Mouse (Mus musculus) layer of hippocampus, adult 2 months (tissue): ENCODE results near the gene Aaas. TPM values are rescaled to one million over a fixed set of nuclear protein-coding genes. Genes with fewer than 3 reads are reported as not detected.
A peak's percentile ranks its signal among the peaks of the same experiment; 100 is the strongest.

Experiments
- DNase-seq, 2 experiments: peaks; one replicate each; pipeline ENCODE4 v3.0.0; 2022; ENCODE audit warnings: low spot score in 2 of 2
- H3K27ac ChIP-seq: fragments of 200-600 bp; 2 replicates; pipeline ENCODE4 v1.8.1; 2022
- H3K4me3 ChIP-seq: fragments of 200-600 bp; 2 replicates; pipeline ENCODE4 v1.8.1; 2022; ENCODE audit warnings: mild to moderate bottlenecking
- CTCF ChIP-seq: fragments of 200-600 bp; conservative IDR thresholded peaks from 2 replicates; pipeline ENCODE4 v1.8.1; 2022; ENCODE audit warnings: antibody characterized with exemption, mild to moderate bottlenecking, moderate library complexity
- total RNA-seq, 2 experiments: library from RNA; stranded (reverse); gene quantifications; 2 replicates each; pipeline ENCODE4 v1.2.3; 2021

Aaas gene
- total RNA-seq, 2 experiments from 2014 or later, result 24.5 to 26.5 TPM

- TF ChIP-seq CTCF, result no peak
- Histone ChIP-seq H3K4me3 (peak overlapping the region; percentile 73), H3K27ac (peak overlapping the region; percentile 91)
- peak in 1 of 2 experiments; percentile 18 for DNase-seq
These were observed 26.0 kb upstream of the Aaas start for GRCm38 (mm10) chr15:102376453-102377162.

DNA sequence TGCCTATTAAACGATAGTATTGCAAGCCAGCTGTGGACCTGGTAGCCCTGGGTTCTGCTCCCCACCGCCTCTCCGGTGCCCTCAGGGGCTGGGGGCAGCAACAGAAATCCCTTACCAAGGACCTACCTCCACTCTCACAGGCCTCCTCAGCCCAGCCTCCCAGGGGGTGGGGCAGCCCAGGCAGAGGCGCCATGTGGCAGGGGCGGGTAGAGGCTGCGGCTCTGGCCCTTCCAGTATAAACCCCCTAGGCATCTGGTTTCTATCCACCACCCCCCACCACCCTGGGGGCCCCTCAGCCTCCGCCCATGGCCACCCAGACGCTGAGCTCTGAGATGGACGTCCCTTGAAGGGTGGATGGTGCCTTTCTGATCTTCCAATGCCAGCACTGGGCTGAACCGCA lies 20.2 kb upstream of the Aaas start:
- no peak overlapping the region for H3K27ac ChIP-seq
- no peak for DNase-seq
- H3K4me3 ChIP-seq, result no peak overlapping the region
- TF ChIP-seq CTCF, result no peak

- no peak for TF ChIP-seq CTCF
- Histone ChIP-seq H3K27ac (no peak overlapping the region), H3K4me3 (no peak overlapping the region)
- DNase-seq, result no peak
These were observed 19.4 kb upstream of the Aaas start for GRCm38 (mm10) chr15:102369972-102370371.

DNA sequence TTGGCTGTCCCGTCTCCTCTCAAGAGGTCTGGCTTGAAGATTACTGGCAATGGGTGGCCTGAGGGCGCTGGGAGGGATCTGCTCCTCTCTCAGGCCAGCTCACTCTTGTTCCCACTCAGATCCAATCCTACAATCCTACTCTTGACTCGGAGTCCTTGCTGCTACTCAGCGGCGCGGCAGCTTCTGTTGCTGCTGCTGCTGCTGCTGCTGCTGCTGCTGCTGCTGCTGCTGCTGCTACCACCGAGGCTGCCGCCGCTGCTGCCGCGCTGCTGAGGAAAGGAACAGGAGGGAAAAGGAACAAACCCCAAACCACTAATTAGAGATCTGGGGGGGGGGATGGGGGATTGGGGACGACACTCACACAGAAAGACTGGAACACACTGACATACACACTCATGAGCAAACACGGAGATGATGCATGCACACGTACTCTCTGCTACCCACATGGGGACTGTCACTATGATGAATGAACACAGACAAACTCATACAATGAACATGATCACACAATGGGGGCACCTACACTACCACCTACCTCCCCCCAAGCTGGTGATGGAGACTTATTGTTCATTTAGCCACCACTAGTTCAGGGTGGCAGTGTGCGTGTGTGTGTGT lies 16.3 kb upstream of the Aaas start, which contains the start of gene Sp7:
Sp7 (minus strand) TSS at position 450 of the 612 bp plus-strand sequence.
- TF ChIP-seq CTCF, result no peak

DNA sequence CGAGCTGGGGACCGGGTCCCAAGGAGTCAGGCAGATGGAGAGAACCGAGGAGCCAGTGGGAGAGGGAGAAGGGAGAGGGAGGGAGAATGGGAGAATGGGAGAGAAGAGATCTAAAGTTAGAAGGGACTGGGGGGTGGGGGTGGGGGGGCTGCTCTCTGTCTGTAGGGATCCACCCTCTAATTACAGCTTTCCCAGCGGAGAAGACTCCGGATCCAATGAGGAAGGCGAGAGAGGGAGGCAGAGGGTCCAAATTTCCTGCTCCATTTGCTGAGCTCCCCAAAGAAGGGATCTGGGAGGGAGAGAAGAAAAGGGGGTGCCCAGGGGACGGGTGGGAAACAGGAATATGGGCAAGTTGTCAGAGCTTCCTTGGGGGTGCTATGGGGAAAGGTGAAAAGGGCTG lies 15.7 kb upstream of the Aaas start:
- no peak for TF ChIP-seq CTCF
- DNase-seq, result no peak
- no peak overlapping the region for H3K4me3 ChIP-seq

More for the DNA sequence above, 16.3 kb upstream of the Aaas start, which contains the start of gene Sp7:
- DNase-seq, result no peak
- Histone ChIP-seq H3K4me3 (no peak within 1 kb of the TSS), H3K27ac (no peak within 1 kb of the TSS)

DNA sequence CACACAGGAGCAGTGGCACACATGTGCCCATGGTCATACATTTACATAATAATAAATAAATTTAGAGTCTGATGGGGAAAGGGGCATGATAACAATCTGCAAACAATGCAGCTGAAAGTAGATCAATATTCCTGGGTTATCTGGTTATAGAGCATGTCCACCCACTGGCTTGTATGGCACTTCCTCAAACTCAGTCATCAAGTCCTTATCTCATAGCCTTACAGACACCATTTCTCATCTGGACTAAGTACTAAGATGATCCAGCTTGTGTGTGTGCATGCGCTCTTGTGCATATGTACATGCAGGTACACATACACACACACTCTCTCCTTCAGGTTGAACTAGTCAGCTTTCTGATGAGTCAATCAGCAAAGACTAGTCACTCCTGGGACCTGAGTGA lies 14.1 kb upstream of the Aaas start:
- H3K27ac ChIP-seq, result no peak overlapping the region
- DNase-seq, result no peak
- no peak overlapping the region for H3K4me3 ChIP-seq
- TF ChIP-seq CTCF, result no peak

More for the DNA sequence above, 15.7 kb upstream of the Aaas start:
- H3K27ac ChIP-seq, result no peak overlapping the region

DNA sequence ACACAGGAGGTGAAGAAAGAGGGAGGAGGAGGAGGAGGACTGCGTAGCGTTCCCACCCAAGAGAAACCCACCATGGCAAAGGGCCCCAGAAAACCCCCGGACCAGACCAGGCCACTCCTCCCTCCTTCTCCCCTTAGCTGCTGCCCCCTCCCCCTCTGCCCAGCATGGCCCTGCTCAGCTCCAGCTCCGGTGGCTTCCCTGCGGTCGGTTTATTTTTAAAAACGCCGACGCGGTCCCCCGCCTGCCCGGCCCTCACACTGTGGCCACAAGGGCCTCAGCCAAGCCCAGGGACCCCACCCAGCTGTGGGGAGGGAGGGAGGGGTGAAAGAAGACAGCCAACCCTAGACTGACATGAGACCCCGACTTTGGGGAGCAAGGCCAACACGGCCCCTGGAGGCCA lies 12.1 kb upstream of the Aaas start:
- DNase-seq, result no peak
- no peak overlapping the region for H3K4me3 ChIP-seq
- H3K27ac ChIP-seq, result no peak overlapping the region
- TF ChIP-seq CTCF, result no peak

DNA sequence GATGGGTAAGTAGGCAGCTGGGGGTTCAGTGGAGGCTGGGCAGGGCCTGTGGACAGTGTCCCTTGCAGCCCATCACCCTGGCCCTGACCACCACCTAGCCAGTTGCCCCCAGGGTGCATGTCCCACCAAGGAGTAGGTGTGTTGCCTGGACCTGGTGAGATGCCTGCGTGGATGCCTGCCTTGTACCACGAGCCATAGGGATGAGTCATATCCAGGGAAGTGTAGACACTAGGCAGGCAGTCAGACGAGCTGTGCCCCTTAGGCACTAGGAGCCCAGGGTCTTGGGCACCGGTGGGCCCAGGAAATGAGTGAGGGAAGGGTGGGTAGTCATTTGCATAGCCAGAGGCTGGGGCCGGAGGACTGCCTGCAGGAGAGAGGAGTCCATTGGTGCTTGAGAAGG lies 8.3 kb upstream of the Aaas start:
- DNase-seq, result no peak
- no peak overlapping the region for H3K27ac ChIP-seq

DNA sequence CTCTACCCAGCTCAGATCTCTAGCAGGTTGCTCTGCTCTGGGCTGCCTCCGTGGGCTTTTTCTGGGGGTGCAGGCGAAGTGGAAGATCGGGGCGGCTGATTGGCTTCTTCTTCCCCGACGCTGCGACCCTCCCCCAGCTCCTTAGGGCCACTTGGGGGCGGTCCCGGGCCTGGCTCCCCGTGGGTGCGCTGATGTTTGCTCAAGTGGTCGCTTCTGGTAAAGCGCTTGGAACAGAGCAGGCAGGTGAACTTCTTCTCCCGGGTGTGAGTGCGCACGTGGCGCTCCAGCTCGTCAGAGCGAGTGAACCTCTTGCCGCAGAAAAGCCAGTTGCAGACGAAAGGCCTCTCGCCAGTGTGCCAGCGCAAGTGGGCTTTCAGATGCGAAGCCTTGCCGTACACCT lies 7.6 kb upstream of the Aaas start:
- TF ChIP-seq CTCF, result no peak
- Histone ChIP-seq H3K27ac (peak overlapping the region; percentile 91; the same call in 1 of the 2 replicates), H3K4me3 (no peak overlapping the region)
- no peak for DNase-seq

More for the DNA sequence above, 8.3 kb upstream of the Aaas start:
- TF ChIP-seq CTCF, result no peak
- H3K4me3 ChIP-seq, result no peak overlapping the region

DNA sequence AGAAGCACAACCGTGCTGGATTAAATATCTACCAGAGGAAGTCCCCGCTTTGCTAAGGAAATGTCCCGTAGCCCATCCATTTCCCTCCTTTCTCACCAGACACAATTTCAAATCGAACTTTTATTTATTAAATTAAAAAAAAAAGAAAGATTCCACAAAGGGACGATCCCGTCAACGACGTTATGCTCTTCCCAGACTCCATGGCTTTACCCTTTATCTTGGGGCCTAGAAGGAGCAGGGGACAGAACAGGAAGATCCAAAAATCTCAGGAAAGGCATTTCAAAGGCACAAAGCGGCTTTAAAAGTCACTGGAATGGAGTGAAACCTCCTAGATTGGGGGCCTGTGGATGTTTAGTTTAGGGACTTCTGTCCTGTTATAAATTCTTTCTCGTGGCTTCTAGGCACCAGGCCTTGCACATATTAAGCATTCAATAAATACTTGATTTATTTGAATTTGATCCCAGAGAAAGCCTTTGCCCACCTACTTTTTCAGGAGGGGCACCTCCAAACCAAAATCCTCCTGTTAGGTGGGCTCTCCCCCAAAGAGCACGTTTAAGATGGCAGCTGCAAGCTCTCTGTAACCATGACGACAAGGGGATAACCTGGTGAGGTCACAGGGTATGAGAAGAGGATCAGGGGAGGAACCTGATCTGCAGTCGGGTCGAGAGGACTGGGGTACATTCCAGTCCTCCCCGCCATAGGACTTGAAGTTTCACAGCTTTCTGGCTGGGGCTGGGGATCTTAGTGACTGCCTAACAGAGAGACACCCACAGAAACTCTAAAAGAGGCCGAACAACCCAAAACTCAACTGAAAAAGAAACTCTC lies 6.1 kb upstream of the Aaas start:
- Histone ChIP-seq H3K4me3 (no peak overlapping the region), H3K27ac (peak overlapping the region; percentile 91)
- DNase-seq, result no peak
- no peak for TF ChIP-seq CTCF

DNA sequence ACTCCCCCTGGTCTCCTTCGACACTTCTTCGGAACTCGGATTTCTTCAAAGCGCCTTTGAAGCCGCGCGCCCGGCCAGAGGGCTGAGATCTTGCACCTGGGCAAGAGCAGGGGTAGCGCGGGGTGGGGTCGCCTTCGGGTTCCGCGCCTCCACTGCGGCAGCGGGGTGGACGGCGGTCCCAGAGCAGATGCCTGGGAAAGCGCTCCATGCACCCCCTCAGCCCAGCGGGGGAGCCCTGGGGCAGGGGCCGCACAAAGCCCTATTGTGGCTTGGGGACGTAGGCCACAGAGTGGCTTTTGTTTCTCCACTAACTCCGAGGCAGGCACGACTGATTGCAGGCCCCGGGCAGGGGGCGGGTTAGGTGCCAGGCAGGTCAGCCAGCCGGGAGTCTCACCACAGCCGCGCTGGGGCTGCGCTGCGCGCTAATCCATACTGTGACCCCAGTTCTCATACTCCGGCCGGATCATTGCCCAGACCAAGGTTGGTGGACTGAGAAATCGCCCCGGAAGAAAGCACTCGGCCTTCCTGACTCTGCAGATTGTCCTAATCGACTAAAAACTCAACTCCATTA lies 5.4 kb upstream of the Aaas start:
- TF ChIP-seq CTCF, result no peak
- DNase-seq, result peak in 1 of 2 experiments; percentile 34
- Histone ChIP-seq H3K27ac (peak overlapping the region; percentile 91), H3K4me3 (peak overlapping the region; percentile 60)

DNA sequence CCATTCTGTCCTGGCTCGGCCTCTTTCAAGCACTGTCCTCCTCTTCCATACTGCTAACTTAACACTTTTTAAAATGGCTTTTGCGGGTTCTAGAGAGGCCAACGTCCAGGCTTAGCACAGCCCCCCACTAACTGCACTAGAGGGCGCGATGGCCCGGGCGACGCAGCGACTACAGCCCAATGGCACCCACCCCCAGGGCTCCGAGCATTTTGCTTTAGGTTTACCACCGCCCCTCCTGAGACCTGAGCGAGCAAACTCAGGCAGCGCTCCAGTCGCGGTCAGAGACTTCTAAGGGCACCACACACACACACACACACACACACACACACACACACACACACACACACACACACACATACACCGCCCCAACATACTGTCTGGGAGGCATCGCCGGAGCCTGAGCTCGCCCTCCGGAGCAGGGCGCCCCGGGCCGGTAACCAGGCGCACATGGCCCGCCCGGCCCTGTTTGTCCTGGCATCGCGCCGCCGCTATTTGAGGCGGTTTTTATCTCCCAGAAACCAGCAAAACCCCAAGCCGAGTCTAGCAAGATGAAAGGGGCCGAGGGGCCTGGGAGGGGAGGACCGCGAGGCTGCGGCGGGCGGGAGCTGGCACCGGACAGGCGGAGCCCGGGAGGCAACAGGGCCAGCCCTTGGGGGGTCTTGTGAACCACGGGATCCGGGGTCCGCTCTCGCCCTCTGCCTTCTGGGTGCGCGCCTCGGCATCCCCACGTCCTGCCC lies 4.7 kb upstream of the Aaas start:
- peak; percentile 66 for TF ChIP-seq CTCF
- Histone ChIP-seq H3K4me3 (peak overlapping the region; percentile 60), H3K27ac (peak overlapping the region; percentile 91)
- no peak for DNase-seq

DNA sequence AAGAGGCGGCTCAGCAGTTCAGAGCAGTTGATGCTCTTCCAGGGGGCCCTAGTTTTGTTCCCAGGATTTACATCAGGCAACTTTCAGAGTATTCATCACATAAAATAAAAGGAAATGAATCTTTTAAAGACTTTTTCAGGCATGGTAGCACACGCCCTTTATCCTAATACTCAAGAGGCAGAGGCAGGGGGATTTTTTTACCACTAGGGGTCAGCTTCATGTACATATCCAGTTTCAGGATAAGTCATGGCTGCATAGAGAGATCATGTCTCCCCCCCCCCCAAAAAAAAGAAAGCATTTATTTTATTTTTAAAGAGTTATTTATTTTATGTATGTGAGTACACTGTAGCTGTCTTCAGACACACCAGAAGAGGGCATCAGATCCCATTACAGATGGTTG lies 3.4 kb upstream of the Aaas start:
- no peak overlapping the region for H3K27ac ChIP-seq
- TF ChIP-seq CTCF, result peak; percentile 49
- no peak overlapping the region for H3K4me3 ChIP-seq
- no peak for DNase-seq
